Mouse (Mus musculus): Measurements from ENCODE around the gene Gm44790.

Gene Gm44790

DNA sequence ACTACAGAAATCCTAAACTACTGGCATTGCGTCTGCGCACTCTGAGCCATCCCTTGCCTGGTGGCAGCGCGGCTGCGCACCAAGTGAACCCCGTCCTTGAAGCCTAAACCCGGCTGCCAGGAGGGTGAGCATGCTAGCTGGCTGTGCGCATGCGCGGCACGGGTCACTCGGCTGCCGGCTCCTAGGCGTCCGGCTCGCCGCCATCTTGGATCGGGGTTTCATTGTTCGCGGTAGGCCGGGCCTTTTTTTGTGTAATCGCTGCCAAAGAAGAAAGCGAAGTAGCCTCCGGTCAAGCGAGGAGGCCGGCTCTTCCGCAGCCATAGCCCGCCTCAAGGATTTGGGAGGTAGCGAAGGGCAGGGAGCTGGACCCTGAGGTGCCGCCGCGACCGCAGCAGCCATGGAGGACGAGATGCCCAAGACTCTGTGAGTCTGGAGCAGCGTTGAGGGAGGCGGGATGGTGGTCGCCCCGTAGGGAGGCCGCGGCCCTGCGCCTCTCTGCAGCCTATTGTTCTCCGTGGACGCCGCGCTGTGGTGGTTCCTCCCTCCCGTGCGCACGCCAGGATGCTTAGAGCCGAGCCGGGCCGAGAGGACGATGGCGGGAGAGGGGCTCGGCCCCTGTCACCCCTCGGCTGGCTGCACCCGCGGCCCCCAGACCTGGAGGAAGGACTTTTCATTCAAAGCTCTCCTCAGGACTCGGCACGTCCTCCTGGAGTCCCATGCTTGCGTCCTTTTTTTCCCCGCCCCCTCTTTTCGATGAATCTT lies 22.2 kb upstream of the Gm44790 start, which contains the start of gene Tia1:
Tia1 (plus strand) TSS at position 120 of the 762 bp plus-strand sequence.
- peak; percentile 96 for DNase-seq (ENCODE audit: extremely low spot score)

- peak; percentile 53 for DNase-seq (ENCODE audit: extremely low spot score)
Observed at GRCm38 (mm10) chr6:86404996-86405395, 21.5 kb upstream of the Gm44790 start.

DNA sequence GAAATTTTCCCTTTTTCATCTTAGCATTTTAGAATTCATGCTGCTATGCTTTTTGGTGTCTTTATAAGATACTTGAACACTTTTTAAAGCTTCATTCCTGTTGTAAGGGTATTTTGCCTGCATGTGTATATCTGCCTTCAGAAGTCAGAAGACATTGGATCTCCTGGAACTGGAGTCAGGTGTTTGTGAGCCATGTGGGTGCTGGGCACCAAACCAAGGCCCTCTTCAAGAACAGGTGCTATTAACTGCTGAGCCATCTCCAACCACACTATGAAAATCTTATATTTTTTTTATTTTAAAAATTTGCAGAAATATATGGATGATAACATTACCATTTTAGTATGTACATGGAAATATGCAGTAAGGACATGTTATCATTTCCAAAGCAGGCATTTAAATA lies 20.2 kb upstream of the Gm44790 start:
- DNase-seq (ENCODE audit: extremely low spot score), result no peak

DNA sequence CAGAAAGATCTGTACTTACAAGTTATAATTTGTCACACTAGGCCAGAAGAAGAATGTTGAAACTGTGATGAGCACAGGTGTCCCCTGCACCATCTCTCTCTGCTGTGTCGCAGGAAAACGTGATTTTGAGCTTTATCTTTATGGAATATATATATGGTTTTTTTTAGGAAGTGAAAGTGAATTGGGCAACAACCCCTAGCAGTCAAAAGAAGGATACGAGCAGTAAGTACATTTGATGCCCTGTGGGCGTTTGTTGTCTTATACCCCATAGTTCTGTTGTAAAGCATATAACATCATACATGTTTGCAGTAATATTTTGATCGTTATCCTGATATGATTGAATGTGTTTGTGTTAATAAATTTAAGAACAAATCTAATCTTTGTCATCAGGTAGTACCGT lies 7.7 kb upstream of the Gm44790 start:
- DNase-seq (ENCODE audit: extremely low spot score), result no peak

DNA sequence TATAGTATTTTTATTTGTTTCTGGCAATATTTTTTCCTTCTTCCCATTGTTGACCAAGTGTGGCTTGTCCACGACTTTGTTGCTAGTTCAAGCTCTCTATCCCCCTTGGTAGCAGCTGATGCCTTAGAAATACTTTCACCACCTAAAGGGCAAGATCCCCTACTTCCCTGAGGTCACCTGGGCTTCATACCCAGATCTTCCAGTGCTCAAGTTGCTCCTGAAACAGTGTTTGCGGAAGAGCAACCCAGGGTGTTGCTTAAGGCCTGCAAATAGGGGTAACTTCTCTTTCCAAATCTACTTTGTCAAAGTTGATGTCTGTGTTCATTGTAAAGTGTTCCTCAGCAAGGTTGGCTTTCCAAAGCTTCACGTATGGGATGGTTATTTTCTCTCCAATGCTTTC lies 7.2 kb upstream of the Gm44790 start:
- DNase-seq (ENCODE audit: extremely low spot score), result no peak

- no peak for DNase-seq (ENCODE audit: extremely low spot score)
Observed at GRCm38 (mm10) chr6:86420491-86420890, 6.0 kb upstream of the Gm44790 start.

DNA sequence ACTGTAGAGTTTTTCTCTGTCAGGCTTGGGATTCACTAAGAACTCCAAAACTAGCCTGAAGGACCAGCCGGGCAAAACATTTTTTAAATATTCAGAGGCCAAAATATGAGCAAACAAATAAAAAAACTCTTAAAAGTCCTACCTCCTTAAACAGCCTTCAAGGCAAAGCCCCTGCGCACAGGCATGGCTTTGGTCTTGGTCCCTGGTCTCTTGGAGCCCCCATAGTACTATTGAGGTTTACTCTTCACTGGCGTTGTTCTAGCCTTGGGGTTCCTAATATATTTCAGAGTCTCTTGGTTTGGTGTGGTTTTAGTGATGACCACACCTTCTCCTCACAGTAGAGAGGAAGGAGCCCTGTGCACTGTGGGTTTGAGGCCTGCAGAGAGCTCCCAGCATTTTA lies 5.1 kb downstream of the Gm44790 start:
- no peak for DNase-seq (ENCODE audit: extremely low spot score)

- no peak for DNase-seq (ENCODE audit: extremely low spot score)
Observed at GRCm38 (mm10) chr6:86433696-86434095, 7.2 kb downstream of the Gm44790 start.

GRCm38 (mm10) chr6:86437711-86438110 lies 11.3 kb downstream of the Gm44790 start:
- peak; percentile 66 for DNase-seq (ENCODE audit: extremely low spot score)

DNA sequence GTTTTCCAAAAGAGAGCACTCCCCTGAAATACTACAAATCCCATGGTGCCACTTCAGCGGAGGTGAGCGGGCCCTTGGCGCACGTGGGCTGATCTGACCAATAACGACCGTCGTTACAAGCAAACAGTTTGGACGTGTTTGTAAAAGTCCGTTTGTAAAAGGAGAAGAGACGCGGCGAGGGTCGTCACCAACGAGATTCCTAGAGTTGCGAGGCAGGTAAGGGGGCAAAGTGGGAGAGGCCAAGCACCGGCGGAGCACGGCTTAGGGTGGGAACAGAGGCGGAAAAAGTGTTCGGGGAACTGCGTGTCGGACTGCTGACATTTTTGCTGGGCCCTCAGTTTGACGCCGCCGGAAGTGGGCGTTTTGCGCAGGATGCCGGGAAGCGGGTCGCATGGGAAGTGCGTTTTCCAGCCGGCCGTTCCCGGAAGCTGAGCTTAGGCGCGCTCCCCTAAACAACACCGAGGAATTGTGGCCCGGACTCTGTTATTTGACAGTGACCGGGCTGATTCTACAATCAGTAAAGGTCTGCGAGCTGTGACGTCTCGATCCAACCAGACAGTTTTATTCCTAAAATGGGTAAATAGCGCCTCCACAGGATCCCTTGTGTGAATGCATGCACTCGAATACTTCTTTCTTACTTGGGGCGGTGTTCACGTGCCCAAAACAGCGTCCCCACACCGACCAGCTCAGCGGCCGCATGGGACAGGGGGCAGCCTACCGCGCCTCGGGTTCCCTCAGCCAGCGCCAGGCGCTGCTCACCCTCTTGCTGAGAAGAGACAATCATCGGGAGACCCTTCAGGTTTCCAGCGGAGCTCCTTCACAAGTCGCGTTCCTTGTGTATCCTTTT lies 12.0 kb downstream of the Gm44790 start, which contains the start of gene C87436:
C87436 (plus strand) TSS at position 103 of the 847 bp plus-strand sequence.
- peak; percentile 96 for DNase-seq (ENCODE audit: extremely low spot score)

GRCm38 (mm10) chr6:86439119-86439496 lies 12.7 kb downstream of the Gm44790 start:
- DNase-seq (ENCODE audit: extremely low spot score), result no peak

DNA sequence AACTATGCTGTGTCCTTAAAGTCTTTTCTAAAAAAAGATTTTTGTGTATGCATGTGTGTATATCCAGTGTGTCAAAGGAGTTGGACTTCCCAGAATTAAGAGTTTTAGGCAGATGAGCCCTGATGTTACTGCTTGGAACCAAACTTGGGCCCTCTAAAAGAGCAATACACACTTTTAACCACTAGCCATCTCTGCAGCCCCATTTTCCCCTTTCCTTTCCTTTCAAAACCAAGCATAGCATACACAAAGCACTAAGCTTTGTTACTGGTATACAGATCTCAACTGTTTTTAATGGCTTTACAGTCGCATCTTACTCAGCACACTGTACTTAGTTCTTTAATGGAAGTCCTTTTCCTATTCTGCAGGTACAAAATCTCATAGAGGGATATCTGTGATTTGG lies 13.1 kb downstream of the Gm44790 start:
- no peak for DNase-seq (ENCODE audit: extremely low spot score)

GRCm38 (mm10) chr6:86441571-86441970 lies 15.1 kb downstream of the Gm44790 start:
- no peak for DNase-seq (ENCODE audit: extremely low spot score)

GRCm38 (mm10) chr6:86445551-86445950 lies 19.1 kb downstream of the Gm44790 start:
- DNase-seq (ENCODE audit: extremely low spot score), result no peak

- DNase-seq (ENCODE audit: extremely low spot score), result no peak
Observed at GRCm38 (mm10) chr6:86446927-86447568, 20.6 kb downstream of the Gm44790 start.

GRCm38 (mm10) chr6:86456727-86457126 lies 30.3 kb downstream of the Gm44790 start:
- DNase-seq (ENCODE audit: extremely low spot score), result no peak

DNA sequence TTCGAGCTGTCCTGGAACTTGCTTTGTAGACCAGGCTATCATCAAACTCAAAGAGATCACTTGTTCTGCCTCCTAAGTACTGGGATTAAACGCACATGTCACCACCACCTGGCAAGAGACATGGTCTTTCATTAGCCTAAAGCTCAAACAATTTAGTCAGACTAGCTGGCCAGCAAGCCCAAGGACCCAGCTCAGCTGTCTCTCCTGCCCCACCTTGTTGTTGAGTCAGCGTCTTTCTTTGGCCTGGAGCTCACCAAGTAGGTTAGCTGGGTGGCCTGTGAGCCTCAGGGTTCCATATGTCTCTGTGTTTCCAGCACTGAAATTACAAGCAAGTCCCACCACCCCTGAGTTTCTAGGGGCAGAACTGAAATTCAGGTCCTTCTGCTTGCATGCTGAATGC lies 36.6 kb downstream of the Gm44790 start:
- no peak for DNase-seq (ENCODE audit: extremely low spot score)

- DNase-seq (ENCODE audit: extremely low spot score), result no peak
Observed at GRCm38 (mm10) chr6:86471317-86471716, 44.9 kb downstream of the Gm44790 start.

DNA sequence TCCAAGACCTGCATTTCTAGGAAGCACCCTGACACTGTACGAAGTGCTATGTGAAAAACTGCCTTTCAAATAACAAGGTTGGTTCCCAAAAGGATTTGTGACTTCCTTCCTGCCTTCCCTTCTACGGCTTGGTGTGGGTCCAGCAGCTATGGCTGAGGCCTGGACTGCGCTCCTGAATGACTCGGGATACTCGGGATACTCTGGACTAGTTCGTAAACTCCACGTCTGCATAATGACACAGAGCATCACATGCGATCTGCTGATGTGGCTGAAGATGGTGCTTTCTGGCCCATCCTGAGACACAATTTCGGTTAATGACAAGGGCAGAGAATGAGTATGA lies 45.3 kb downstream of the Gm44790 start:
- DNase-seq (ENCODE audit: extremely low spot score), result no peak

- peak; percentile 100 for DNase-seq (ENCODE audit: extremely low spot score)
Observed at GRCm38 (mm10) chr6:86472100-86472955, 45.9 kb downstream of the Gm44790 start.

DNA sequence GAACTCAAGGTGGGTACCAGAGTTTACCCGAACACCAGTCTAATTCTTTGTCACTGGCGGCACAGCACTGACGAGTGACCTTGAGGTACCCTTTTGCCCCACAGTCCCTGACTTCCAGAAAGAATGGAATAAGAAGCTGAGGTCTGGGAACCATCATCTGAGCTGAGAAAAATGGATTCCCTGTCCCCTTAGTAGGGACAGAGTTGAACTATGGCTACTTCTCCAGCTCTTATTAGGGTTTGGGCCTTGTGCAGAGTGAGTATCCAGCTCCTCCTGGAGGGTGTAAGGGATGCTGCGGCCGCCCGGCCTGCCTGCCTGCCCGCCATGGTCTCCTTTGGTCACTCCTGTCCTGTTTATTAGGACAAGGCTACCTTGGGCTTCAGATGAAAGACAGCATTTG lies 46.6 kb downstream of the Gm44790 start:
- DNase-seq (ENCODE audit: extremely low spot score), result peak; percentile 46

DNA sequence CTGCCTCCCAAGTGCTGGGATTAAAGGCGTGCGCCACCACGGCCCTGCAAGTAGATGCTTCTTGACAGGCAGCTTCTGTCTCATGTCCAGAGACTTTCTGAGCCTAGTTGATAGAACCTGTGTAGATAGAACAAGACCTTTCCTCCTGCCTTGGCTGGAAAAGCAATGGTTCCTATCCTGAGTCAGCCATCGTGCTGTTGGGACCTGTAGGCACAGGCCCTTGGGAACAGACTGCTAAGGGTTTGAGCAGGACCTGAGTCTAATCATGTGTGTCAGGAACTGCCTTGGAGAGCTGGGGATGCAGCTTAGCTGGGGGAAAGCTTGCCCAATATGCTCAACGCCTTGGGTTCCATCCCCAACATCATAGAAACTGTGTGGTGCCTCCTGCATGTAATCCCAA lies 47.6 kb downstream of the Gm44790 start:
- no peak for DNase-seq (ENCODE audit: extremely low spot score)

Measured in embryo, embryonic 9.5 days (tissue).